Mouse (Mus musculus) neural tube, postnatal 0 days (tissue): Measurements from ENCODE around the gene 1810065E05Rik. TPM values are rescaled to one million over a fixed set of nuclear protein-coding genes. Genes with fewer than 3 reads are reported as not detected.

Source experiments
- polyA plus RNA-seq: library from polyadenylated mRNA; unstranded; fragments of >200 nt; fragmentation: Nextera tagmentation; extraction: Ambion mirVana; gene quantifications from 2 replicates; pipeline ENCODE4 v1.2.1, GENCODE M21; 2015

Gene 1810065E05Rik
- polyA plus RNA-seq = not detected in 2 replicates

GRCm38 (mm10) chr11:58420815-58421214 lies at the start of gene 1810065E05Rik:
Gene 1810065E05Rik (plus strand): TSS chr11:58421111.

GRCm38 (mm10) chr11:58378763-58379278 lies 42.1 kb upstream of the 1810065E05Rik start, which contains the start of gene Lypd8:
Gene Lypd8 (plus strand): TSS chr11:58379043.

DNA sequence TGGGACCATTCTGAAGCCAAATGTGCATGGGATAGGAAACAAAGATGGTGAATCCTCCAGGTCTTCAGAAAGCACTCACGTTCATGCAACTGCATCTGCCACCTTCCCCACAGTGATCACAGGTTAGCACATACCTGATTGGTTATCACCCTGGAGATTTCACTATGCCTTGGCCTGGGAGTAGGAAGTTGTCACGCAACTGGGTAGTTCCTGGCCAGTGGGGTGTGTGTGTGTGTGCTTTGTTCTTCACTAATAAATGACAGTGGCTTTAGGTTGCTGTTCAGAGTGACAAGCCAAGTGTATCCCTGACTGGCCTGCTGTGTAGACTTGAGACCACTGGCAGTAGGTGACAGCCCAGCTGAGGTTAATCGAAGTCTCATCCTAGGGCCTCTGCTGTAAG lies 11.3 kb downstream of the 1810065E05Rik start, which contains the start of gene Gm12253:
Gm12253 (plus strand) TSS at position 301 of the 400 bp plus-strand sequence.

DNA sequence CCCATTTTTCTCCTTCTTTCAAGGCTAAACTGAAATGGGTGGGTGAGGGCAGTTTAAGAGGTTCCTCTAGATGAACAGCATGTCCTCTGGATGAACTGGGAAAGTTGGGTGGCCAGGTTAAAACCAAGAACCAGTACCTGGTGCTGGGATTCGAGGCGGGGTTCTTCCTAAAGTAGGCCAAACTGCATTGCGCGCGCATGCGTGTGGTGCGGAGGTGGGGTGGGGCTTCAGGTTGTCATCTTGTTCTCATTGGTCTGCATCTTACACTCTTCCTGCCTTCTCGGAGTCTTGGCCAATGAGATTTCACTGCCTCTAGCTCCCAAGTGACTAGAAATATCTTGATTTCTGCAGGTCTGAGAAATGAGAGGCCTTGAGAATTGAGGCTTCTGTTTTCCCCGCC lies 31.8 kb downstream of the 1810065E05Rik start, which contains the start of gene Lypd9:
Lypd9 (minus strand) TSS at position 165 of the 400 bp plus-strand sequence.

DNA sequence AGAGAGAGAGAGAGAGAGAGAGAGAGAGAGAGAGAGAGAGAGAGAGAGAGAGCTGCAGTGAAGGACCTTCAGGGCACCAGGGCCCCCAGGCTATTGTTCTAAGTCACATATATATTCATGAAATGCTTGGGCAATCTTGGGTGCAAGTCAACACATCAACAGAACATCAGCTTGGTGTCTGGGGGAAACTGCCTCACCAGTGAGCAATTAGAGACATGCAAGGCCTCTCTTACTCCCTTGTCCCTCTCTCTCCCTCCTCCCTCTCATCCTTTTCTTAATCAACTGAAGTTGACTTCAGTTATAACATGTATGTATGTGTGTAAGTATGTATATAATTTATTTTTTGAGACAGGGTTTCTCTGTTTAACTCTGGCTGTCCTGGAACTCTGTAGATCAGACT lies 41.3 kb downstream of the 1810065E05Rik start, which contains the start of gene Olfr30:
Olfr30 (minus strand) TSS at position 101 of the 400 bp plus-strand sequence.

Other genes starting within 250 kb of the 1810065E05Rik start
- 96.1 and 100 TPM in 2 replicates for gene Mrpl22, start 249.4 kb upstream of the 1810065E05Rik start, polyA plus RNA-seq
- gene Igtp, start 221.6 kb upstream of the 1810065E05Rik start, polyA plus RNA-seq = 3.4 and 4.4 TPM in 2 replicates
- 1.7 and 2.0 TPM in 2 replicates for gene Irgm2, start 221.5 kb upstream of the 1810065E05Rik start, polyA plus RNA-seq
- gene 4930438A08Rik, start 146.3 kb upstream of the 1810065E05Rik start, polyA plus RNA-seq = not detected in 2 replicates
- 21.5 and 26.6 TPM in 2 replicates for gene Zfp692, start 114.0 kb upstream of the 1810065E05Rik start, polyA plus RNA-seq
- gene Zfp672, start 90.8 kb upstream of the 1810065E05Rik start, polyA plus RNA-seq = 48.4 and 48.9 TPM in 2 replicates
- gene Sh3bp5l, start 90.4 kb upstream of the 1810065E05Rik start, polyA plus RNA-seq = 39.3 and 41.8 TPM in 2 replicates
- not detected in 2 replicates for gene Lypd8, start 42.1 kb upstream of the 1810065E05Rik start, polyA plus RNA-seq
- not detected in 2 replicates for gene Gm12253, start 11.4 kb downstream of the 1810065E05Rik start, polyA plus RNA-seq
- gene Lypd9, start 31.8 kb downstream of the 1810065E05Rik start, polyA plus RNA-seq = not detected in 2 replicates
- gene Olfr30, start 41.2 kb downstream of the 1810065E05Rik start, polyA plus RNA-seq = not detected in 2 replicates
- not detected in 2 replicates for gene Olfr332, start 71.4 kb downstream of the 1810065E05Rik start, polyA plus RNA-seq
- not detected in 2 replicates for gene Olfr331, start 81.5 kb downstream of the 1810065E05Rik start, polyA plus RNA-seq
- 0.17 TPM in 1 of 2 replicates, not detected in the other for gene Olfr330, start 113.7 kb downstream of the 1810065E05Rik start, polyA plus RNA-seq
- 0.04 and 0.08 TPM in 2 replicates for gene Olfr329-ps, start 125.3 kb downstream of the 1810065E05Rik start, polyA plus RNA-seq
- gene Olfr328, start 134.5 kb downstream of the 1810065E05Rik start, polyA plus RNA-seq = 0.12 and 0.18 TPM in 2 replicates
- 0.09 and 0.23 TPM in 2 replicates for gene Olfr224, start 149.4 kb downstream of the 1810065E05Rik start, polyA plus RNA-seq
- gene Olfr325, start 156.6 kb downstream of the 1810065E05Rik start, polyA plus RNA-seq = not detected in 2 replicates
- gene Olfr324, start 174.0 kb downstream of the 1810065E05Rik start, polyA plus RNA-seq = 0.21 and 0.41 TPM in 2 replicates
- gene 2210407C18Rik, start 195.0 kb downstream of the 1810065E05Rik start, polyA plus RNA-seq = not detected in 2 replicates
- not detected in 2 replicates for gene Olfr323, start 209.4 kb downstream of the 1810065E05Rik start, polyA plus RNA-seq
- gene Trim58, start 219.4 kb downstream of the 1810065E05Rik start, polyA plus RNA-seq = 0.46 and 0.47 TPM in 2 replicates
- not detected in 2 replicates for gene Olfr322, start 237.7 kb downstream of the 1810065E05Rik start, polyA plus RNA-seq